Mouse (Mus musculus): ENCODE results near the gene Suclg2.

Gene Suclg2

DNA sequence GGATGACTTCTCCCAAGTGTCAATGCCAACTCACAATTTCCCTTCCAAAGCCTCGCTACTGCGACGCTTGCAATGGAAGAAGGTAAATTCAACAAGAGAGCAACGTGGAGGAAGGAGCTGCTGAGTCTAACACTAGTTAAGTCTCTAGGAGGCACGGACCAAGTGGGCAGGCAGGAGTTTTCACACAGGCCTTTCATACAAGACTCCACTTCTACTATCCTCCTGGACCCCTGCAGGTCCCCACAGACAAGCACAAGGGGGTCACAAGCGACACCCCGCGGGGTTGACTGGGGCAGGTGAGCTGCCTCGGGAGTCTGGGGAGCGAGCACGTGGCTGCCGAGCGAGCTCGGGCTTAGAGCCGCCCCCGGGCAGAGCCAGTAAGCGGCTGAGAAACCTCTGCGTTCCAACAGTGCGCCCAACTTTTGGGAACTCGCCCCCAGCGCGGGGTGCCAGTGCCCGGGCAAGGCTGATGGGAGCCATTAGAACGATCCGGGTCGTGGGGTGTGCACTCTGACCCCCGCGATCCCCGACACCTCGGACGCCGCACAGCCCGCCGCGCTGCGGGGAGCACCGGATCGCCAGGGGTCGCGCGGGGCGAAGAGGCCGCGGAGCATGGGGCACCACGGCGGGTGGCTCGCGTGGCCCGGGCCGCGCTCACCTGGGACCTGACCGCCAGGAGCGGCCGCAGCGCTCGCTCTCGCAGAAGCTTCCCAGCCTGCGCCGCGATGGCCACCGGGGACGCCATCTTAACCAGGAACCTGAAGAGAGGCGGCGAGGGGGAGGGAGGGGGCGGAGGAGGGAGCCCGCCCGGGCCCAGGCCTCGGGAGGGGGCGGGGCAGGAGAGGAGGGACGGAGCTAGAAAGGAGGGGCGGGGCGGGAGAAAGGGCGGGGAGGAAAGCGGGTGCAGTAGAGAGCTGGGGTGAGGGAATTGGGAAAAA lies at the start of gene Suclg2:
TSS of gene Suclg2 (minus strand) at position 770 of the 938 bp plus-strand sequence.
- peak; percentile 66 for DNase-seq (ENCODE audit: low read depth, low spot score)

DNA sequence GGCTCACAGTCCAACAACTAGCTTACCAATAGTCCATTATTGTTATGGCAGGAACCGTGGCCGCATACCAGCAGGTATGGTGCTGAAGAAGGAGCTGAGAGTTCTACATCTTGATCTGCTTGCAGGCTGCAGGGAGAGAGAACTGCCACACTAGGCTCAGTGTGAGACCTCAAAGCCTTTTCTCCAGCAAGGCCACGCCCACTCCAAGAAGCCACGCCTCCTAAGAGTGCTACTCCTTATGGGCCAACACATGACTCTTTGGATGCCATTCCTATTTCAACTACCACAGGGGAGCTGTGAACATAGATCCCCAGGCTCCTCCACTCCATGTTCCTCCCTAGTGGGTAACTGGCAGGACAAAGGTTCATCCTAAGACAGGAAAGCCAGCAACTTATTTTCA lies 48.0 kb upstream of the Suclg2 start:
- no peak for DNase-seq (ENCODE audit: low read depth, low spot score)

GRCm38 (mm10) chr6:95759558-95760172 lies 41.1 kb upstream of the Suclg2 start:
- peak; percentile 8 for DNase-seq (ENCODE audit: low read depth, low spot score)

GRCm38 (mm10) chr6:95742378-95742777 lies 23.8 kb upstream of the Suclg2 start:
- no peak for DNase-seq (ENCODE audit: low read depth, low spot score)

DNA sequence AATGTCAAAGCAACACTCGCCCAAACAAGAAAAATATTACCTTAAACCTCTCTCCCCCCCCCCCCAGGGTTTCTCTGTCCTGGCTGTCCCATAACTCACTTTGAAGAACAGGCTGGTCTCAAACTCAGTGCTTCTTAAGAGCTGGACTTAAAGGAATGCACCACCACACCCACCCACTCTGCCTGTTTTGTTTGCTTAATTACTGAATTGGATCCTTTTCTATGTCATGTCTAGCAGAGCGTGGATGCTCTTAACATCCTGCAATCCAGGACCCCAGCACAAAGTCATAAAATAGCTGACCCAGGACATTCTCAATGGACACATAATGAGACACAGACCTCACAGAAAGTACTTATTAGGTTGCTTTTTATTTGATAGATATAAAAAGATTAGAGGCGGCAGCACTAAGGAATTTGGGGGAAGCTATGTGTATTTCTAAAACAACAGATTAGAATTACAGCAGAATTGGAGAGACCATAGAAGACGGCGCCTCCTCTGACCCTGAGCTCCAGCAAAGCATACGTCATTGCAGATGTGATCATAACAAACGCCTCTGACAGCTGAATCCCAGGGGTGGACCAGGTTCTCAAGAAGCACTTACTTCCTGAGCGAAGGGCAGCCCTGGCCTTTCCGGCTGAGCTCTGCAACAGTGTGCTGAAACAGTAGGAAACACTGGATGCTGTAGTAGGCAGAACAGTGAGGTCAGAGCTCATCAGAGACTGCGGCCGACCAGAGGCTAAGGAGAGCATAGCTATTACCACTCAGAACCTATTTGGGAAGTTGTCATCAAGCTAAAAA lies 13.2 kb upstream of the Suclg2 start:
- no peak for DNase-seq (ENCODE audit: low read depth, low spot score)

DNA sequence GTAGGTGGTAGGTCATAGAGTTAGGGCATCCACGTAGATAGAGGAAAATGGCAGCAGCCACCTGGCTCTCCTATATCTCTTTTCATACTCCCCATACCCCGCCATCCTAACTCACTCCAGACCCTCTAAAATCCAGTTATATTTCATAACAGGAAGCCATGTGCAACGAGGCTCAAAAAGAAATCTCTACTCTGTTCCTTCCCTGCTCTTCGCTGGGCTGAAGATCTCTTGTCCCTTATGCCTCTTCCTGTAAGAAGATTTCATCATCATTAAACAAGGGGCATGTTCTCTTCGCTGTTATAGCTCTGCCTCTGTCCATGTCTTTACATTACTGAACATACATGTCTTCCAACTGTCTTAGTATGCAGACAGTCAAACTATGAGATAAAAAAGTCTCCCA lies 10.8 kb upstream of the Suclg2 start:
- no peak for DNase-seq (ENCODE audit: low read depth, low spot score)

- no peak for DNase-seq (ENCODE audit: low read depth, low spot score)
Observed at GRCm38 (mm10) chr6:95725281-95725680, 6.7 kb upstream of the Suclg2 start.

GRCm38 (mm10) chr6:95723361-95723760 lies 4.8 kb upstream of the Suclg2 start:
- no peak for DNase-seq (ENCODE audit: low read depth, low spot score)

DNA sequence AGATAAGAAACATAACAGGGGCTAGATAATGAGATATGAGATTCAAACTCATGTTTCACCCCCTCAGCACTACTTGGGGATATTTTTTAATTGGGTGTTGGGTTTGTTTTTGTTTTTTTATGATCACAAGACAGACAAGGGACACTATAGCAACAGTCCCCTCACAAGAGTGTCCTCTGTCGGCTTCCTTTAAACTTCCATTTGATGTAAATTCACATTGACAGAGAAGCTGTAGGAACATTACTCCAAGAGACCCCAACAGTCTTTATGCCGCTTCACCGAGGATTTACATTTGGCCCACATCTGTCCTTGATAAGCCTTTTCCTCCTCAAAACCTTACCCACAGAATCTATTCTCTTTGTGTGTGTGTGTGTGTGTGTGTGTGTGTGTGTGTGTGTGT lies 1.2 kb upstream of the Suclg2 start:
- DNase-seq (ENCODE audit: low read depth, low spot score), result no peak

DNA sequence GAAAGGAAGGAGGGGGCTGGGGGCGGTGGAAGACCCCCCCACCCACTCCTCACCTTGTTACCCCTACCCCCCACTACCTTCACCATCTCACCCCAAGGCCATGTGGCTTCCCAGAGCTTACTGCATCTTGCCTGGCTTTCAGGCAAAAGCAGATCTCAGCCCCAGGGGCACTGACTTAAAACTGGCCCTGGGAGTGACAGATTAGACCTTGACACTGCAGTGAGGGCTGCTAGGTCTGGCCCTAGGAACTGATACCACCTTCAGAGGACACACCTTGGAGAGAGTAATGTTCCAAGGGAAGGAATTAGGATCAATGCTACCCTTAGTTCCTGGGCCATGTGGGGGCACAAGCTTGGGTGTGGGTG lies 351 bp upstream of the Suclg2 start:
- DNase-seq (ENCODE audit: low read depth, low spot score), result no peak

DNA sequence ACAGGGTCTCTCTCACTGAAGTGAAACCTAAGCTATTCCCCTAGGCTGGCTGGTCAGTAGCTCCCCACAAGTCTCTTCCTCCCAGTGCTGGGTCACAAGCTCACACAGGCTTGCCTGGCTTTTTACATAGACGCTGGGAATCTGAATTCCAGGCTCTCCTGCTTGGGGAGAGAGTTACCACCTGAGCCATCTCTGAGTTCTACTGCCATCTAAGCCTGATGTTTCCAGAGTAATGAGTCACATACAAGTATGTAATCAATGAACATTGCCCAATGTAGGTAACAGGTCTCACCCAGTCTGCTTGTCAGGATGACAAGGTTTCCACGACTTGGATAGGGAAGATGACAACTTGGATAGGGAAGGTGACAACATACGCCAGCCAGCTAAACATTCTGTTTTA lies 1.5 kb downstream of the Suclg2 start:
- DNase-seq (ENCODE audit: low read depth, low spot score), result no peak

- no peak for DNase-seq (ENCODE audit: low read depth, low spot score)
Observed at GRCm38 (mm10) chr6:95716476-95716875, 2.1 kb downstream of the Suclg2 start.

DNA sequence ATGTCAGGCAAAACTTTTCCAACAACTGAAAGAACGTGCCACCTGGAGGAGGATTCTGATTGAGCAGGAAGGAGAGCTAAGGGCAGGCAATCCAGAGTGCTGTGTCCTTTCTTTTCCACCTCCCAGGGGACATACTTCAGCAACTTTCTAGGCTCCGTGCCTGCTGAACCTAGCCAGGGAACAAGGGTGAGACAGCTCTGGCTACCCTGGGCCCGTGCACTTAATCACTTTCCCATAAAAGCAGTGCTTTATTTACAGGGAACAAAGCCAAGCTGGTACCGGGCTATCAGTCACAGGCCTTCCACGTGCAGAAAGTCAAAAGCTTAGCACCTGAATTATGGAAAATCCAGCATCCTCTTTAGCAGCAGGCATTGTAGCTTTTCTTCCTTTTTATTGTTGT lies 5.4 kb downstream of the Suclg2 start:
- no peak for DNase-seq (ENCODE audit: low read depth, low spot score)

- no peak for DNase-seq (ENCODE audit: low read depth, low spot score)
Observed at GRCm38 (mm10) chr6:95712081-95712480, 6.5 kb downstream of the Suclg2 start.

DNA sequence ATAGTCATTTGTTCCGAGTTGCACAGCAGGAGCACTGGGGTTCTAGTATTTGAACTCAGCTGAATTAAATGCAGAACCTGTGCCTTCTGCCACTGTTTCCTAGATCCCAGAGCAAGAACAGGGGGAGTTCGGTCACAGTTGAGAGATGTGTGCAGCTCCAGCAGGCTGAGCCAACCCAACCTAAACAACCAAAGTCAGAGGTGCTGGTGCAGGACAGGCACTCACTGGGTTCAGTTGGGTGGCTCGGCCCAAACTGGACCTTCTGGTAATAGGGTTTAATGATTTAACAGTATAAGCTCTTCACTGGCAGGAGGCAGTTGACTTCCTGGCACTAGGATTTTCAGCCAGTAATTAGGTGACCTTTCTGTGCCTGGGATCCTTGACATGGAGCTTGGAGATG lies 6.9 kb downstream of the Suclg2 start:
- DNase-seq (ENCODE audit: low read depth, low spot score), result no peak

GRCm38 (mm10) chr6:95710886-95711285 lies 7.7 kb downstream of the Suclg2 start:
- DNase-seq (ENCODE audit: low read depth, low spot score), result no peak

DNA sequence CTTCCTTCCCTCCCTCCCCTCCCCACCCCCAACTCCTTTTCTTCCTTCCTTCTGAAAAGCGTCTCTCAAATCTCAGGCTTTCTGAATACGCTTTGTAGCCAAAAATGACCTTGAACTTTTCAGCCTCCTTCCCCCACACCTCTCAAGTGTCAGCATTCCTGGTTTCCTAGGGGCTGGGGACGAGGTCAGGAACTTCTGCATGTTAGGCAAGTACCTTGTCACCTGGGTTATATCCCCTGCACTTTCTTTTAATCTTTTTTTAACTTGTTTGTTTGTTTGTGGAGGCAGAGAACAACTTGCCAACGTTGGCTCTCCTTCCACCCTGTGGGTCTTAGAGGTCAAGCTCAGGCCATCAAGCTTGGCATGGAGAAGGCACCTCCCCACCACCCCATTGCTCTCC lies 9.1 kb downstream of the Suclg2 start:
- no peak for DNase-seq (ENCODE audit: low read depth, low spot score)

- no peak for DNase-seq (ENCODE audit: low read depth, low spot score)
Observed at GRCm38 (mm10) chr6:95709106-95709505, 9.5 kb downstream of the Suclg2 start.

DNA sequence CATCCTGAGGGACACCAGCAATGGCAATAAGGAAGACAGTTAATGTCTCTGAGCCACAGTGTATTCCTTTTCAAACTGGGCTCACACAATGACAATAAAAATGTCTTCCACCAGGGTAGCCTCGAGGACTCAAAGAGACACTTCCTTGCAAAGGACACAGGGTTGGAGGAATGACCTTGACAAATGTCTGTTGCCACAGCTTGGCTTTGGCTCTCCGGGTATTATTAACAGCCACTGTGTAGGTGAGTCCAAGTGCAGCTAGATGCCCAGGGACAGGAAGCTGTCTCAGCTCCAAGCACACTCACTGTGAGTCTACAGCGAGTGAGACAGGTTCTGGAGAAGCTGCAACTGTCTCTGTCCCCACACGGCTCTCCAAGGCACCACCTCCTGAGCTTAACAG lies 14.0 kb downstream of the Suclg2 start:
- no peak for DNase-seq (ENCODE audit: low read depth, low spot score)

DNA sequence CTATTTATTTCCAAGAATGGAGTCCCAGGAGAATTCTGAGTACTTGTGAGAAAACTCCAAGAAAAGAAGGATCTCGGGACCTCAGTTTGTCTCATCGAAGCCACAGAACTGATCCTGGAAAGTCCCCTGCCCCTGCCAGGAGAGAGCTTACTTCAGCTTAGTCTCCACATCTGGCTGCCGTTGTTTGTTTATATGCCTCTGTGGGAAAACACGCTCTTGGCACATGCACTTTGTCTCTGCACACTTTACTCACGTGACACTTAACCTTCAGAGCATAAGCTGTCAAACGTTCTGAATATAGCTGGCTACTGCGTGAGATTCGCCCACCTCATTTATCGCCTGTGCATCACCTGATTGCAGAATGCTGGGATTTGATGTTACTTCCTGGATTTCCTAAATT lies 16.4 kb downstream of the Suclg2 start:
- DNase-seq (ENCODE audit: low read depth, low spot score), result no peak

DNA sequence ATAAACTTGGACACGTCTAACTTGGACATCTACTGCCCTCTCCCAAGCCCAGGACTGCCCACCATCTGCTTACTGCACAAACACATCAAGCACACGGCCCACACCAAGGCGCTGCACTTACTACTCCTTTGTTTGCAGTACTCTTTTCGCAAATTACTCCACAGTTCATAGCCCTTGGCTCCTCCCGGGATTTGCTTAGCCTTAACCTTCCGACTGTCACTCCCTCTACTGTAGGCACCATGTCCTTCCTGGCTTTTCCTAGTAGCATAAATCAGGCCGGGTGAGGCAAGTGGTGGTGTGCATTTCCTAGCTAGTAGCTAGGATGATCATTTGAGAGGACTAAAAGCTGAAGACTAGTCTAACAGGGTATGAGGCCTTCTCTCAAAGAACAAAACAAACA lies 16.8 kb downstream of the Suclg2 start:
- no peak for DNase-seq (ENCODE audit: low read depth, low spot score)

GRCm38 (mm10) chr6:95700981-95701610 lies 17.5 kb downstream of the Suclg2 start:
- no peak for DNase-seq (ENCODE audit: low read depth, low spot score)

Measured in brain, adult 2 months (tissue).